Mouse (Mus musculus): ENCODE results near the gene Olfr539.
"Not testable (repeated sequence)": the region's sequence is repeated elsewhere in the genome, so short reads cannot be mapped to it uniquely, and the experiment has no call there.

Gene Olfr539

DNA sequence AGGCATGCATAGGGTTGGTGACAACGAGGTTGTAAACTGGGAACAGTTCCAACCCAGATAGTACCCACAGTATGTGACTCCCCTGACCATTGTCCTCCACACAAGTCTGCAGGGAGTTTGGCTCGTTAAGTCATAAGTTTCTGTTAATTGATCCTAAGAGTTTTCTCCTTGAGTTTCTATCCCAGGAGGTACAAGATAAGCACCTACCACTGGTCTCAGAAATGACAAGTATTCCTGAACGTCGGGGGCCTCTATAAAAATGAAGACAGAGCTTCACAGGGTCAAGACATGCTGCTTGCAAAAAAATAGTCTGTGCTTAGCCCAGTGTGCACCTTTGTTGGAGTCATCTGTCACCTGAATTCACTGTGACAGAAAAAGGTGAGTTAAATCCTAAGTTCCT, at the start of gene Olfr539:
Gene Olfr539, plus strand, starts transcription at position 301 of the 400 bp plus-strand sequence.
- no peak for DNase-seq

GRCm38 (mm10) chr7:140628670-140629069, 31.1 kb upstream of the Olfr539 start, which contains the start of gene Olfr61:
Olfr61 (plus strand) TSS chr7:140628970.
- DNase-seq: not testable (repeated sequence)

- DNase-seq: no peak
These were observed 29.2 kb upstream of the Olfr539 start for GRCm38 (mm10) chr7:140630559-140630958.

DNA sequence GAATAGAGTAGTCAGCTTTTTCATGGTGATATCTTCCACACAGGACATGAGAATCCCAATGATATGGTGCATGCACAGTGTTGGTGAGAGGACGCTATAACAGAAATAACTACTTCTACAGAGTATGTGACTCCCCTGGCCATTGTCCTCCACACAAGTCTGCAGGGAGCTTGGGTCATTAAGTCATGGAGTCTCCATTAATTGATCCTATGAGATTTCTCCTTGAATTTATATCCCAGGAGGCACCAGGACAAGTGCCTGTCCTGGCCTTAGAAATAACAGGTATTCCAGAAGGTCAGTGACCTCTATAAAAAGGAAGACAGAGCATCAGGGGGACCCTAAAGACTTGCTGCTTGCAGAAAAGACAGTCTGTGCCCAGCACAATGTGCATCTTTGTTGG, 13.6 kb upstream of the Olfr539 start, which contains the start of gene Olfr53:
Gene Olfr53, plus strand, starts transcription at position 301 of the 400 bp plus-strand sequence.
- no peak for DNase-seq

DNA sequence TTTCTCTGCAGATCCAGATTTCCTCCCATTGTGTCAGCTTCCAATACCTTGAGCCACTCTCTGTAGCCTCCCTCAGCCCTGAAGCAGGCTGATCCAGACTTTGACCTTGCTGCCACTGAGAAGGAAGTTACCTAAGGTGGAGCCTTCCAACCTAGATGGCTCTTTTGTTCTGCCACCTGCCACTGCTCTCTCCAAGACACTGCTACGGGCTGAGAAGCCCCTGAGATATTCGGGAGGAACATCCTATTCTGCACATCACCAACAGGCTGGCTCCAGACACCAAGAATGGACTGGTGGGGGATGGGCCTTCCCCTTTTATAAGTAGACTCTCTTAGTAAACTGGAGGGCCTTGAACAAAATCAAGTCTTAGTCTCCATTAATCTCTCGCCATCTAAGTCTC, 11.0 kb downstream of the Olfr539 start:
- not testable (repeated sequence) for DNase-seq

- DNase-seq: no peak
These were observed 16.1 kb downstream of the Olfr539 start for GRCm38 (mm10) chr7:140675863-140676262.

DNA sequence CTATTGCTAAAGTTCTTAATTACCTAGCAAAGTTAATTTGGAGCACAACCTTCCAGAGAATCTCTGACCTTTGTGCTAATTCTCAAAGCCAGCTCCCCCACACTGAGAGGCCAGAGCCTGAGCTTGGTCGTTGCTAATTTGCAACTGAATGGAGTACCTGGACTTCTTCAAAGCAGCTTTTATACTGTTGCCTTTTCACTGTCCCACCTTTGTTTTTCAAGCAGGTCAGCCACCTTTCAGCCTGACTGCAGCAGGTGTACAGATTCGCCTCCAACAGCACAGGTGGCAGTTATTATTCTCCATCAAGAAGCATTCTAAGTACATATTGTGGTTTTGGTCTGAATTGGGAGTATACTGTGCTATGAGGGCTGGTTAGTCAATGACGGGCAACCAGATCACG, 19.9 kb downstream of the Olfr539 start:
- not testable (repeated sequence) for DNase-seq

GRCm38 (mm10) chr7:140681651-140682050, 21.9 kb downstream of the Olfr539 start, which contains the start of gene Olfr45:
Olfr45 (plus strand) TSS chr7:140681951.
- DNase-seq: no peak

DNA sequence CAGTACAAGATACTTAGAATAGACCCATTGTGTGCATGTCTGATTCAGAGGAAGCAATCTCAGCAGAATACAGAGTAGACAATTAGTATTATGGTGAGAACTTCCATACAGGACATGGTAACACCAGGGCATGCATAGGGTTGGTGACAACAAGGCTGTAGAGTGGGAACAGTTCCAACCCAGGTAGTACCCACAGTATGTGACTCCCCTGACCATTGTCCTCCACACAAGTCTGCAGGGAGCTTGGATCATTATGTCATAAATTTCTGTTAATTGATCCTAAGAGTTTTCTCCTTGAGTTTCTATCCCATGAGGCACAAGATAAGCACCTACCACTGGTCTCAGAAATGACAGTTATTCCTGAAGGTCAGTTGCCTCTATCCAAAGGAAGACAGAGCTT, 37.2 kb downstream of the Olfr539 start, which contains the start of gene Olfr541:
Gene Olfr541, plus strand, starts transcription at position 301 of the 400 bp plus-strand sequence.
- no peak for DNase-seq

DNA sequence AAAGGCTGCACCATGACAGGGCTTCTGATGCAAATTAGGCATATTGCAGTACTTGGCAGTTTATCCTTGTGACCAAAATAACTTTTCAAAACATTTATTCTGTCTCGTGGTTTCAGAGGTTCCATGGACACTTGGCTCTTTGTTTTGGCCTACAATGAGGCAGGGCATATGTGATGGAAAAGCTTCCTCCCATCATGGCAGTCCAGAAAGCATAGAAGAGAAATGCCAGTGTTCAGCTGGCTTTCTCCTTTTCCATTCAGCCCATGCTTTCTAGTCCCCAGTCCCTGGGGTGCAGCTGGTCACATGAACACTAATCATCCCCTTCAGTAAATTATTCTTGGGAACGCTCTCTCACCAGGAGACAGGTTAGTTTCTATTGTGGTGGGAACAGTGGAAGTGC, 46.6 kb downstream of the Olfr539 start:
- no peak for DNase-seq

DNA sequence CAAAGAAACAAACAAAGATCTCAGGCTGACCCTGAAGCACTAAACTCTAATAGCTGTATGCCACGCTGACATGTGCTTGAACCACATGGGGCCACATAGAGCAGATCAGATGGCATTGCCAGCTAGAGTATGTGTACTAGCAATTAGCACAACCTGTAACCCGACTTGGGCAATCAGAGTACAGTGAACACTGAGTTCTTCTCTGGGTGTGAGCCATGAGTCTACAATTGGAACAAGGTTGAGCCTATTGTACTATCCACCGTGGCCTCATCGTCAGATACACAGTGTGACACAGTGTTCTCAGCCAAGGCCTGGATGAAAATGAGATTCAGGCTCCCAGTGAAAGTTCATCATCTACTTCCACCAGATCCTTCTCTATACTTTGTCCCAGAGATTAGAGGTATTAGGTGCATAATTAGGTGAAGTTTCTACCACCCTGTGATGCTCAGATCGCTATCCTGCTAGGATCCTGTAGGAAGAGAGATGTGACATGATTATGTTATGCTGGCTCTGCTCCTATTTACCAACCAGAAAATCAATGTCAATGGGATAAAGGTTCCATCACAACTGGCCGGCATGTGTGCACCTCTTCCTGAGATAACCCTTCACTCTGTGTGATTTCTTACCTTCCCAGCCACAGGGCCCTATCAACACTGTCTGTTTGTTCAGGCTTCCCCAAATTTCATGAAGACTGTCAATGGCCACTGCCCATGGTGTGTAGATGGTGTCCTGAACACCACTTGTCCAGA, 48.0 kb downstream of the Olfr539 start:
- DNase-seq: no peak

GRCm38 (mm10) chr7:140717155-140718055, 57.7 kb downstream of the Olfr539 start:
- no peak for DNase-seq

DNA sequence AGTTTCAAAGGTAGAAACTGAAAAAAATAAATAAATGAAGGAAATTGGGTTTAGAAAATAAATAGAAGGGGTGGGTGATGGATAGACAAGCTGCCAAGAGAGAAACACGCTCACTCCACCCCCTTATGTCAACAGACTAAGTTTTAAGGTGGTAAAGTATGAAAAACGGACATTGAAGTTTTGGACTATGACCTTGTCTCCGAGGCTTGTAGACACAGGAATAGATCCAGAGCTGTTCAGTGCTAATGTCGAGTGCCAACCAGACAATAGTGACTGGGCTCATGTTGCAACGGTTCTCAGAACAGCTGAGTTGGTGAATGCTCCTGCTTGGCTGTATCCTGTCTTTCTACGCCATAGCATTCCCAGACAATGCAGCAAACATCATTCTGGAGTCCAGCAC, 61.4 kb downstream of the Olfr539 start:
- no peak for DNase-seq

- DNase-seq: no peak
These were observed 65.8 kb downstream of the Olfr539 start for GRCm38 (mm10) chr7:140725558-140725957.

Data from thymus, postnatal 25 days (tissue).